Mouse (Mus musculus) kidney, adult 2 months (tissue): ENCODE data around the gene Tgfbi.
A peak's percentile ranks its signal among the peaks of the same experiment; 100 is the strongest.

ENCODE experiments used
- CTCF ChIP-seq: fragments of 200-500 bp; conservative IDR thresholded peaks from 2 replicates; pipeline ENCODE4 v1.5.1; 2011; ENCODE audit warnings: low read depth, mild to moderate bottlenecking, control low read depth, low read length, moderate library complexity, mixed read lengths; ENCODE audit not compliant: insufficient read depth, insufficient read length
- POLR2A ChIP-seq: fragments of 200-500 bp; IDR thresholded peaks from one replicate; pipeline ENCODE4 v1.6.1; 2011; ENCODE audit warnings: low read depth, low read length, control low read depth

DNA sequence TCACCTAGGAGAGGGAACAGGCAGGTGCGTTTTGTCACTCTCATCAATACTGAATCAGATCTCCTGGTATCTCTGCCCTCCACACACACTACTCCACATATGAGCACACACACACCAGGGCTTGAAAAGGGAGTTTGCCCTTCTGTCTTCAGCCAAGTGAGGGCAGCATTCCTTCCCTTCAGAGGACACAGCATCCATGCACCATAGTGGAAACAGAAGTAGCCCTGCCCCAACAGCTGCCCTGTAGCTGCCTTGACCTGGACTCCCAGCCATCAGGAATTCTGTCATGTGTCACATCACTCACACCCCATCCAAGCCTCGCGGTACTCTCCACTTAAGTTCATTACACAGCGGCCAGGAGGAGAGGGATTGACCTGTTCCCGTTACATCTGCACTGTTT is 31.2 kb upstream of the Tgfbi start:
- TF ChIP-seq CTCF (peak; percentile 26; the same call in 1 of the 2 replicates), POLR2A (no peak)
